Mouse (Mus musculus): Measurements from ENCODE around the gene Rnf212. TPM values are rescaled to one million over a fixed set of nuclear protein-coding genes. Genes with fewer than 3 reads are reported as not detected.

Rnf212 gene
- total RNA-seq, 2 experiments from 2014 or later = not detected

Other genes with a start within 250 kb of the Rnf212 start
- 1 to 10 TPM; 1.8 to 3.4 TPM for gene Cplx1, start 225.0 kb downstream of the Rnf212 start, total RNA-seq (2021)
- gene Gak, start 145.2 kb downstream of the Rnf212 start, total RNA-seq (2021) = 10 to 100 TPM; 78.1 to 94.1 TPM
- 10 to 100 TPM; 17.2 to 25.4 TPM for gene Tmem175, start 145.2 kb downstream of the Rnf212 start, total RNA-seq (2021)
- 10 to 100 TPM; 14.3 to 14.8 TPM for gene Idua, start 114.7 kb downstream of the Rnf212 start, total RNA-seq (2021)
- 10 to 100 TPM; 19.9 to 21.3 TPM for gene Dgkq, start 105.3 kb downstream of the Rnf212 start, total RNA-seq (2021)
- under 1 TPM; 0.06 to 0.23 TPM for gene Slc26a1, start 99.4 kb downstream of the Rnf212 start, total RNA-seq (2021)
- gene Fgfrl1, start 82.6 kb downstream of the Rnf212 start, total RNA-seq (2021) = 10 to 100 TPM; 30.3 to 68.9 TPM
- not detected for gene Tmed11, start 20.4 kb upstream of the Rnf212 start, total RNA-seq (2021)
- not detected for gene Vmn2r8, start 33.9 kb upstream of the Rnf212 start, total RNA-seq (2021)
- gene Vmn2r9, start 77.6 kb upstream of the Rnf212 start, total RNA-seq (2021) = not detected
- not detected for gene Vmn2r10, start 231.5 kb upstream of the Rnf212 start, total RNA-seq (2021)